Mouse (Mus musculus) limb, embryonic 13.5 days (tissue): Measurements from ENCODE around the gene Olfr1163. TPM values are rescaled to one million over a fixed set of nuclear protein-coding genes. Genes with fewer than 3 reads are reported as not detected.
"Not testable (repeated sequence)": the region's sequence is repeated elsewhere in the genome, so short reads cannot be mapped to it uniquely, and the experiment has no call there.

Experiments used
- ATAC-seq: fragments of 200-750 bp; cut with Nextera tagmentation; 2 replicates; pipeline ENCODE4 v1.8.0; 2017; ENCODE audit warnings: low read depth, moderate number of reproducible peaks, moderate TSS enrichment; ENCODE audit not compliant: low FRiP score
- H3K27ac ChIP-seq: fragments of 300-500 bp; sonication (generic); 2 replicates; pipeline ENCODE4 v1.5.1; 2015; ENCODE audit warnings: inconsistent platforms, mild to moderate bottlenecking, moderate library complexity
- H3K27me3 ChIP-seq: fragments of 300-500 bp; sonication (generic); 2 replicates; pipeline ENCODE4 v1.6.1; 2015; ENCODE audit warnings: mild to moderate bottlenecking, inconsistent platforms
- H3K36me3 ChIP-seq: fragments of 300-500 bp; sonication (generic); 2 replicates; pipeline ENCODE4 v1.6.1; 2015; ENCODE audit warnings: inconsistent platforms, mild to moderate bottlenecking, moderate library complexity
- H3K4me1 ChIP-seq: fragments of 300-500 bp; sonication (generic); 2 replicates; pipeline ENCODE4 v1.6.1; 2015; ENCODE audit warnings: inconsistent platforms
- H3K4me2 ChIP-seq: fragments of 300-500 bp; sonication (generic); replicated peaks from 2 replicates; pipeline ENCODE4 v1.6.1; 2015; ENCODE audit warnings: inconsistent platforms, mild to moderate bottlenecking, moderate library complexity
- H3K4me3 ChIP-seq: fragments of 300-500 bp; sonication (generic); 2 replicates; pipeline ENCODE4 v1.5.1; 2015; ENCODE audit warnings: moderate library complexity, mild to moderate bottlenecking, inconsistent platforms
- H3K9ac ChIP-seq: fragments of 300-500 bp; sonication (generic); 2 replicates; pipeline ENCODE4 v1.6.1; 2015; ENCODE audit warnings: mild to moderate bottlenecking, inconsistent platforms
- H3K9me3 ChIP-seq: fragments of 300-500 bp; sonication (generic); 2 replicates; pipeline ENCODE4 v1.6.1; 2016; ENCODE audit warnings: inconsistent platforms
- WGBS: fragments of 180-500 bp; shearing (Covaris S2); methylation state at CpG from one replicate; pipeline ENCODE4 v1.1.7; 2015; 5-methylcytosine and 5-hydroxymethylcytosine counted together
- polyA plus RNA-seq: library from polyadenylated mRNA; unstranded; fragments of >200 nt; fragmentation: Nextera tagmentation; extraction: Ambion mirVana; gene quantifications from 2 replicates; pipeline ENCODE4 v1.2.1, GENCODE M21; 2015

Gene Olfr1163
- polyA plus RNA-seq: not detected in 2 replicates

GRCm38 (mm10) chr2:88071730-88072129, at the start of gene Olfr1163:
Gene Olfr1163 (minus strand): TSS chr2:88071830.
- ATAC-seq: no peak
- Histone ChIP-seq H3K36me3 (no peaks in the 10 kb centered on the region), H3K27me3 (no peaks in the 10 kb centered on the region), H3K4me3 (no peak within 1 kb of the TSS), H3K4me2 (no peak within 1 kb of the TSS), H3K9me3 (no peaks in the 10 kb centered on the region), H3K9ac (no peak within 1 kb of the TSS), H3K27ac (no peak within 1 kb of the TSS), H3K4me1 (no peaks in the 10 kb centered on the region)

DNA sequence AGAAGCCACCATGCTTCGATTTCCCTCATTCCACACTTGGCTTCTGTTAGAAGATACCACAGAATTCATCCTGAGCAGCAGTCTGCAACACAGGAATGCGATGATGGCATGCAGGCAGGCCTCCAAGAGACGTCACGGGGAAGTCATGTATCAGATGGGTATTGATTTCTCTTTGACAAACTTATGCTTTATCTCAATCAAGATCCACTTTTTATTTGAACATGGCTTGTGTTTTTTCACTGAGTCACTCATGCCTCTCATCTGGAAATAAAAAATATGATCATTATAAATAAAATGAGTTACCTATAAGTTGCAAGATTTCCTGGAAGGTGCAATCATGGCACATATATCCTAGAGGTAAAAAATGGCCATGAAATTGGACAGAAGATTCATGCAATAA, 22.2 kb upstream of the Olfr1163 start, which contains the start of gene Olfr1164:
Olfr1164 (minus strand) TSS at position 101 of the 400 bp plus-strand sequence.
- no peaks in the 10 kb centered on the region for H3K36me3 ChIP-seq
- no peak within 1 kb of the TSS for H3K9ac ChIP-seq
- H3K27me3 ChIP-seq: no peaks in the 10 kb centered on the region
- no peaks in the 10 kb centered on the region for H3K9me3 ChIP-seq
- H3K4me3 ChIP-seq: no peak within 1 kb of the TSS
- H3K27ac ChIP-seq: no peak within 1 kb of the TSS
- no peak within 1 kb of the TSS for H3K4me2 ChIP-seq
- ATAC-seq: no peak
- 79% methylated on average over 4 of the region's 4 CpGs for WGBS
- H3K4me1 ChIP-seq: no peaks in the 10 kb centered on the region

GRCm38 (mm10) chr2:88063587-88063986, 8.0 kb downstream of the Olfr1163 start:
- H3K4me3 ChIP-seq: no peak overlapping the region
- H3K27ac ChIP-seq: no peak overlapping the region
- H3K4me1 ChIP-seq: no peaks in the 10 kb centered on the region
- H3K27me3 ChIP-seq: no peaks in the 10 kb centered on the region
- no peak overlapping the region for H3K9ac ChIP-seq
- no peak for ATAC-seq
- H3K4me2 ChIP-seq: no peak overlapping the region
- no peaks in the 10 kb centered on the region for H3K36me3 ChIP-seq
- 94% methylated on average over 2 of the region's 2 CpGs for WGBS
- peaks cover 4% of the 10 kb centered on the region; the same call in 1 of the 2 replicates for H3K9me3 ChIP-seq

DNA sequence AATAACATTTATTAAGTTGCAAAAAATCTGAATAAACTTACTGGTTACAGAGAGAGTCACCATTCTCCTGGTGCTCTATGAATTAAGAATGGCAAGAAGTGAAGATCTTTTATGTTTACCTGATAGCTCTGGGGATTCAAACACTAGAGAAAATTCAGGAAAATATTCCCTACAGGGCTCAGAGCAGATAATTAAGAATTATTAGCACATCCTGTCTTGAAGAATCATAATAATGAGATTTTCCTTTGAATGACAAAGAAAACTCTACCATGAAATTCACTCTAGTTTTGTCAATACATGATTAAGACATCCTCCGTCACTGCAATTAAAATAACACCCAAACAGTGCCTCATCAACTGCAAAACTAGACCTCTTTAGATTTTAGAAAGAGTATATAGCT, 20.6 kb downstream of the Olfr1163 start, which contains the start of gene Olfr1162:
Olfr1162 (minus strand) TSS at position 101 of the 400 bp plus-strand sequence.
- Histone ChIP-seq H3K4me1 (no peaks in the 10 kb centered on the region), H3K4me3 (no peak within 1 kb of the TSS), H3K4me2 (no peak within 1 kb of the TSS), H3K27ac (no peak within 1 kb of the TSS), H3K36me3 (no peaks in the 10 kb centered on the region), H3K27me3 (no peaks in the 10 kb centered on the region), H3K9ac (no peak within 1 kb of the TSS), H3K9me3 (no peaks in the 10 kb centered on the region)
- ATAC-seq: no peak
- 81% methylated on average over 1 of the region's 1 CpGs for WGBS

GRCm38 (mm10) chr2:88037599-88037998, 34.0 kb downstream of the Olfr1163 start, which contains the start of gene Olfr73:
Gene Olfr73 (minus strand): TSS chr2:88037699.
- Histone ChIP-seq H3K4me3 (no peak within 1 kb of the TSS), H3K36me3 (no peaks in the 10 kb centered on the region), H3K9me3 (no peaks in the 10 kb centered on the region), H3K27me3 (no peaks in the 10 kb centered on the region), H3K27ac (no peak within 1 kb of the TSS), H3K9ac (no peak within 1 kb of the TSS), H3K4me2 (no peak within 1 kb of the TSS), H3K4me1 (no peaks in the 10 kb centered on the region)
- no peak for ATAC-seq

GRCm38 (mm10) chr2:88022474-88022873, 49.2 kb downstream of the Olfr1163 start, which contains the start of gene Olfr1161:
Gene Olfr1161 (plus strand): TSS chr2:88022774.
- H3K9me3 ChIP-seq, H3K4me3 ChIP-seq, H3K4me1 ChIP-seq, H3K4me2 ChIP-seq, H3K36me3 ChIP-seq, H3K27ac ChIP-seq, ATAC-seq, H3K9ac ChIP-seq, H3K27me3 ChIP-seq: not testable (repeated sequence)
- WGBS: 83% methylated on average over 1 of the region's 1 CpGs

Other genes starting within 250 kb of the Olfr1163 start
- gene Olfr1148, start 241.3 kb downstream of the Olfr1163 start, polyA plus RNA-seq: not detected in 2 replicates
- gene Olfr1150-ps1, start 227.8 kb downstream of the Olfr1163 start, polyA plus RNA-seq: not detected in 2 replicates
- not detected in 2 replicates for gene Olfr1151, start 216.0 kb downstream of the Olfr1163 start, polyA plus RNA-seq
- gene Olfr1152, start 205.3 kb downstream of the Olfr1163 start, polyA plus RNA-seq: 0.03 TPM in 1 of 2 replicates, not detected in the other
- not detected in 2 replicates for gene Olfr1153, start 176.9 kb downstream of the Olfr1163 start, polyA plus RNA-seq
- gene Olfr1154, start 166.7 kb downstream of the Olfr1163 start, polyA plus RNA-seq: not detected in 2 replicates
- not detected in 2 replicates for gene Olfr1155, start 126.7 kb downstream of the Olfr1163 start, polyA plus RNA-seq
- gene Olfr1156, start 118.7 kb downstream of the Olfr1163 start, polyA plus RNA-seq: not detected in 2 replicates
- not detected in 2 replicates for gene Olfr1157, start 103.5 kb downstream of the Olfr1163 start, polyA plus RNA-seq
- gene Olfr74, start 97.2 kb downstream of the Olfr1163 start, polyA plus RNA-seq: not detected in 2 replicates
- not detected in 2 replicates for gene Olfr1158, start 81.7 kb downstream of the Olfr1163 start, polyA plus RNA-seq
- not detected in 2 replicates for gene Olfr1160, start 63.6 kb downstream of the Olfr1163 start, polyA plus RNA-seq
- gene Olfr1161, start 49.1 kb downstream of the Olfr1163 start, polyA plus RNA-seq: not detected in 2 replicates
- gene Olfr73, start 34.1 kb downstream of the Olfr1163 start, polyA plus RNA-seq: not detected in 2 replicates
- gene Olfr1162, start 20.7 kb downstream of the Olfr1163 start, polyA plus RNA-seq: not detected in 2 replicates
- gene Olfr1164, start 22.1 kb upstream of the Olfr1163 start, polyA plus RNA-seq: not detected in 2 replicates
- gene Olfr1166, start 56.4 kb upstream of the Olfr1163 start, polyA plus RNA-seq: not detected in 2 replicates
- not detected in 2 replicates for gene Olfr1167, start 83.4 kb upstream of the Olfr1163 start, polyA plus RNA-seq
- not detected in 2 replicates for gene Olfr1168, start 110.0 kb upstream of the Olfr1163 start, polyA plus RNA-seq
- not detected in 2 replicates for gene Olfr1170, start 156.5 kb upstream of the Olfr1163 start, polyA plus RNA-seq
- gene Olfr1173, start 208.0 kb upstream of the Olfr1163 start, polyA plus RNA-seq: not detected in 2 replicates
- gene Olfr1174-ps, start 243.3 kb upstream of the Olfr1163 start, polyA plus RNA-seq: not detected in 2 replicates